Mouse (Mus musculus) bone marrow macrophage, adult 2 months (primary cell): ENCODE measurements at regions not wholly inside any gene's neighbourhood (a gene's known extent, or its start where the extent isn't known, plus 50 kb on each side); places are given as distances from the start of the nearest gene placed in this dataset.

Experiments
- CTCF ChIP-seq: IDR thresholded peaks from 2 replicates; pipeline ENCODE4 v1.5.1; 2012; ENCODE audit warnings: low read depth, mild to moderate bottlenecking, low read length, moderate library complexity
- POLR2A ChIP-seq: IDR thresholded peaks from 2 replicates; pipeline ENCODE4 v1.6.1; 2012; ENCODE audit warnings: mild to moderate bottlenecking, low read depth, low read length, borderline replicate concordance

GRCm38 (mm10) chr2:17880800-17881717 lies 115.7 kb downstream of the H2al2a start:
- TF ChIP-seq CTCF (no peak), POLR2A (no peak)
